Mouse (Mus musculus) macrophage (primary cell): ENCODE data around the gene Rtn4rl1. TPM values are rescaled to one million over a fixed set of nuclear protein-coding genes. Genes with fewer than 3 reads are reported as not detected.

Source experiments
- H3K27ac ChIP-seq: fragments of 350-480 bp; formaldehyde crosslinking; 2 replicates; pipeline ENCODE4 v1.9.0; 2021
- H3K36me3 ChIP-seq: fragments of 350-480 bp; formaldehyde crosslinking; 2 replicates; pipeline ENCODE4 v1.9.0; 2021; ENCODE audit errors: inconsistent target
- H3K4me3 ChIP-seq: fragments of 350-480 bp; formaldehyde crosslinking; 2 replicates; pipeline ENCODE4 v1.9.0; 2021; ENCODE audit errors: inconsistent target
- H3K79me2 ChIP-seq: fragments of 350-480 bp; formaldehyde crosslinking; 2 replicates; pipeline ENCODE4 v1.9.0; 2021; ENCODE audit errors: inconsistent target
- WGBS: methylation state at CpG from one replicate; pipeline ENCODE4 v1.1.7; 2026; ENCODE audit warnings: inconsistent platforms; ENCODE audit not compliant: missing documents; 5-methylcytosine and 5-hydroxymethylcytosine counted together
- polyA plus RNA-seq: library from polyadenylated mRNA; stranded (reverse); fragments of 250-400 nt; gene quantifications from 3 replicates; pipeline ENCODE4 v1.2.4, GENCODE M21; 2018; ENCODE audit warnings: inconsistent platforms

Gene Rtn4rl1
- polyA plus RNA-seq, 1 experiment from 2014 or later: 0.72 TPM

GRCm38 (mm10) chr11:75299786-75300185 lies 106.2 kb downstream of the Rtn4rl1 start:
- no peak overlapping the region for H3K4me3 ChIP-seq
- peaks cover 44% of the 10 kb centered on the region; the same call in 1 of the 2 replicates for H3K36me3 ChIP-seq
- WGBS: 91% methylated on average over 10 of the region's 10 CpGs
- H3K27ac ChIP-seq: no peak overlapping the region
- H3K79me2 ChIP-seq: no peaks in the 10 kb centered on the region

- no peak overlapping the region for H3K4me3 ChIP-seq
- H3K36me3 ChIP-seq: peaks cover 55% of the 10 kb centered on the region; the same call in 1 of the 2 replicates
- H3K79me2 ChIP-seq: no peaks in the 10 kb centered on the region
- 92% methylated on average over 9 of the region's 9 CpGs for WGBS
- H3K27ac ChIP-seq: no peak overlapping the region
Measured at GRCm38 (mm10) chr11:75300954-75301353, 107.4 kb downstream of the Rtn4rl1 start.

- 91% methylated on average over 9 of the region's 9 CpGs for WGBS
- no peaks in the 10 kb centered on the region for H3K79me2 ChIP-seq
- H3K27ac ChIP-seq: no peak overlapping the region
- no peak overlapping the region for H3K4me3 ChIP-seq
- peaks cover 86% of the 10 kb centered on the region for H3K36me3 ChIP-seq
Measured at GRCm38 (mm10) chr11:75304797-75305196, 111.2 kb downstream of the Rtn4rl1 start.

- H3K4me3 ChIP-seq: no peak overlapping the region
- H3K36me3 ChIP-seq: peaks cover 87% of the 10 kb centered on the region
- H3K27ac ChIP-seq: no peak overlapping the region
- no peaks in the 10 kb centered on the region for H3K79me2 ChIP-seq
- 96% methylated on average over 4 of the region's 4 CpGs for WGBS
Measured at GRCm38 (mm10) chr11:75308650-75309049, 115.1 kb downstream of the Rtn4rl1 start.

GRCm38 (mm10) chr11:75310813-75311212 lies 117.2 kb downstream of the Rtn4rl1 start:
- no peak overlapping the region for H3K27ac ChIP-seq
- WGBS: 93% methylated on average over 8 of the region's 8 CpGs
- H3K79me2 ChIP-seq: no peaks in the 10 kb centered on the region
- H3K36me3 ChIP-seq: peaks cover 87% of the 10 kb centered on the region
- no peak overlapping the region for H3K4me3 ChIP-seq

- Histone ChIP-seq H3K36me3 (peaks cover 86% of the 10 kb centered on the region), H3K27ac (no peak overlapping the region), H3K4me3 (no peak overlapping the region), H3K79me2 (no peaks in the 10 kb centered on the region)
- 98% methylated on average over 6 of the region's 6 CpGs for WGBS
Measured at GRCm38 (mm10) chr11:75311751-75312150, 118.2 kb downstream of the Rtn4rl1 start.

- WGBS: 64% methylated on average over 8 of the region's 8 CpGs
Measured at GRCm38 (mm10) chr11:75313834-75314233, 120.3 kb downstream of the Rtn4rl1 start.

More at GRCm38 (mm10) chr11:75313834-75314233, 120.3 kb downstream of the Rtn4rl1 start:
- H3K27ac ChIP-seq: no peak overlapping the region
- H3K79me2 ChIP-seq: no peaks in the 10 kb centered on the region
- H3K4me3 ChIP-seq: no peak overlapping the region
- H3K36me3 ChIP-seq: peaks cover 76% of the 10 kb centered on the region

Other genes starting within 250 kb of the Rtn4rl1 start
- gene Hic1, start 24.3 kb upstream of the Rtn4rl1 start, polyA plus RNA-seq: 0.06 TPM in 1 of 3 replicates, not detected in the others
- 11.7 to 19.4 TPM (median 13.3 TPM) in 3 replicates for gene Ovca2, start 14.9 kb upstream of the Rtn4rl1 start, polyA plus RNA-seq
- 3.0 to 14.0 TPM (median 8.4 TPM) in 3 replicates for gene Dph1, start 2.5 kb upstream of the Rtn4rl1 start, polyA plus RNA-seq
- gene Rpa1, start 154.5 kb downstream of the Rtn4rl1 start, polyA plus RNA-seq: 37.9 to 93.2 TPM (median 39.5 TPM) in 3 replicates
- 3.6 to 6.3 TPM (median 5.0 TPM) in 3 replicates for gene Smyd4, start 154.7 kb downstream of the Rtn4rl1 start, polyA plus RNA-seq
- gene Serpinf1, start 228.9 kb downstream of the Rtn4rl1 start, polyA plus RNA-seq: 0.86 to 1.0 TPM in 2 of 3 replicates, not detected in the other
- gene Serpinf2, start 245.8 kb downstream of the Rtn4rl1 start, polyA plus RNA-seq: 0.11 TPM in 1 of 3 replicates, not detected in the others